Mouse (Mus musculus) liver, postnatal 0 days (tissue): ENCODE results near the gene Pcdh15.

Source experiments
- CTCF ChIP-seq: sonication (generic); IDR thresholded peaks from 2 replicates; pipeline ENCODE4 v1.5.1; 2016; ENCODE audit warnings: antibody characterized with exemption, low read depth
- EP300 ChIP-seq: IDR thresholded peaks from 2 replicates; pipeline ENCODE4 v1.6.1; 2016; ENCODE audit warnings: antibody characterized with exemption, low read depth, mild to moderate bottlenecking

- no peak for TF ChIP-seq CTCF
- no peak for TF ChIP-seq EP300
Measured at GRCm38 (mm10) chr10:74680559-74680958, 1581.4 kb downstream of the Pcdh15 start.
